Mouse (Mus musculus) ES-CJ7 (cell line): ENCODE measurements around the gene B4galt3.
"Not testable (repeated sequence)": the region's sequence is repeated elsewhere in the genome, so short reads cannot be mapped to it uniquely, and the experiment has no call there.

Source experiments
- DNase-seq: peaks from one replicate; pipeline ENCODE4 v3.0.0; 2011; ENCODE audit warnings: low read depth, low spot score

The B4galt3 gene

DNA sequence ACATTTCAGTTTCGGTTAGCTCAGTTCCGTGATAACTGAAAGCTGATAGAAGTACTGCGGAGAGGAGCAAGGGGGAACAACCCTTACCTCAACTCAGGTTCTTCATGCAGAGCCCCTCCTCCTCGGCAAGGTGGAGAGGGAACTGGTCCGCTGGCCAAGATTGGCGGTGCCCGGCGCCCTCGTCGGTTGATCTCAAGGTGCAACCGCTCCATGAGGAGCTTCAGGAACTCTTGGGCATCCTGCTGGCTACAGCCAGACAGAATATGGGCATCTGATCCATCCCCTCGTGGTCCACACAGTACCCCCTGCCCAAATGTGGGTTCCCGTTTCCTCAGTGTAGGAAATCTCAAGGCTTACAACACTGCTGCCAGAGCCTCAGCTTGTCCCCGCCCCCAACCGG, 14.4 kb downstream of the B4galt3 start:
- no peak for DNase-seq

DNA sequence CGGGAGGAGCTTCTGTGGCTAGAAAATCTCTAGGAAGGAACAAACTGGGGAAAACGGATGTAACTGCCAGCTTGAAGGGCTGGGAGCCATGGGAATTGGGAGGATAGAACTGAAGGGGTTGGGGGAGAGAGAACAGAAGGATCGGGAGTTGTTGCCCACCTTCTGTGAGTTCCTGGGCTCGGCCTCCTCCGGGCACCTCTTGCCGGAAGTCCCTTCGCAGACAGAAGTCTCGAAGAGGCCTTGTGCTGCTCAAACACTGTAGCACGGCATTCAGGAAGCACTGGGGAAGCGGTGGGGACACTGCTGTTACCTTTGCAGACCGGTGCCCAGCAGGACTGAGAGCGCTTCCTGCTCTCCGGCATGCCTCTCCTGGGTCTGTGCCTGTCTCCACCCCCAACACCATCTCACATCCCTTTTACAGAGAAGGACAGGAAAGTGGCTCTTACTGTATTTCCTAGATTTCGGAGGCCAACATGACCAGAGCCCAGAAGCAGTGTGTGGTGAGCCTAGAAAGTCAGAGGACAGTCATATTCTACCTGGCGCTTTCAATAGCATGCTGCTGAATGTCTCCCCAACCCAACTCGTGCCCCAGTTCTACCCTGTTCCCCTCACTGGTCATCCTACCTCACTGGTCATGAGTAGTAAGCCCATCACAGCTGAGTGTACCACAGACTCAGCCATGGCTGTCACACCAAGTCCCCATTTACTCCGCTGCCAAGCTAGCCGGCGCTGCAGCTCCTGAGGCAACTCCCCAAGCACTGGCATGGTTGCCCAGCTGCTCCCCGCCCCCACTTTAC, 15.2 kb downstream of the B4galt3 start:
- no peak for DNase-seq

DNA sequence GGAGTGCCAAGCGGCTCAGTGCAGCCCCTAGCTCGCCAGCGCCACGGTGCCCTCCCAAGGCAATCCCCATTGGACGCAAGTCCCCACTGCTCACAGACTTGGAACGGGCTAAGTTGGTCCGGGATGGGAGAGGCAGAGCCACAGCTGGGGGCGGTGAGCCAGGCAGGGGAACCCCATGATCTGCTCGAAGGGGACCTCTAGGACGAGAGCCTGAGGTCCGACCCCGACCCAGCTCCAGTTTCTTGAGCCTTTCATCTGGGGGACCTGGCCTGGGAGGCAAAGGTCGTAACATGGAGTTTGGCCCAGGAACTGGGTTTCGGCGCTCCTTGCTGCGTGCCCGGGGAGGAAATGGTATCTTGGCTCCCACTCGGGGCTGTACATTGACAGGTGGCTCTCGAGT, 16.4 kb downstream of the B4galt3 start:
- no peak for DNase-seq

DNA sequence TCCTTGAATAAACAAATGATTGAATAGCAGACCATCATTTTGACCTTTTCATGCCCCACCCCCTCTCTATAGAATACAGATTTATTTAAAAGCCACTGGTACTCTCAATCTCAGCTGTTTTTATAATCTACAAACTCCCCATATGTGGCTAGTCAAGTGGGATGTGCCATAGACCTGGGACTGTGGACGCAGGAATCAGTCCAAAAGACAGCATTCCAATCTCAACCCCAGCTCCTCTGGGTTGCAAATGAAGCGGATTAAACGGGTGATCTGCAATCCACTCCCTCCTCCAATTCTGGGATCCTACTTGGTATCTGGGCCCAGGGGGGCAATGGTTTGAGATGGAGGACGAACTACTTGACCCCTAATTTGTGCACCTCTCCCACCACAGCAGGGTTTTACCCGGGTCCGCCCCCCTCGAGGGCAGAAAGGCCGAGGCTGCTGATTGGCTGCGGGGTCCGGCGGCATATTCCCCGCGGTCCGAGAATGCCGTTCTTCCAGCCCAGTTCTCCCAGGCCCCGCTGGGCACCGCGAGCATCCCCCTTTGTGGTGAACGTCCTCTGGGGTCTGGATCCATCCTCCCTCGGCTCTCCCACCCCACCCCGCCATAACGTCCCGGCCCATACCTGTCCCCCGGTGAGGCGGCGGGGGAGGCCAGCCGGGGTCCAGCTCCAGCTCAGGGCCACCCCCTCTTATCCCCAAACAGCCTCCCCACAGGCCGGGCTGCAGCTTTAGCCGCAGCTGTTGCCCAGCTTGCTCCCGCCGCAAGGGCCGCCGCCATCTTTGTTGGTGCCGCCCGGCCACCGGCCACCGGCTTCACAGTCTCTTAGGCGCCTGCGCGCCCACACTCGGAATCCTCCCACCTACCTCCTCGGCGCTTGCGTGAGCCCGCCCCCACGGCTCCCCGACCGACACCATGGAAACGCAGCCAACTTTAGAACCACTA, 17.3 kb downstream of the B4galt3 start, which contains the start of gene Usp21:
Usp21 (minus strand) TSS at position 856 of the 946 bp plus-strand sequence.
- DNase-seq: peak; percentile 95

DNA sequence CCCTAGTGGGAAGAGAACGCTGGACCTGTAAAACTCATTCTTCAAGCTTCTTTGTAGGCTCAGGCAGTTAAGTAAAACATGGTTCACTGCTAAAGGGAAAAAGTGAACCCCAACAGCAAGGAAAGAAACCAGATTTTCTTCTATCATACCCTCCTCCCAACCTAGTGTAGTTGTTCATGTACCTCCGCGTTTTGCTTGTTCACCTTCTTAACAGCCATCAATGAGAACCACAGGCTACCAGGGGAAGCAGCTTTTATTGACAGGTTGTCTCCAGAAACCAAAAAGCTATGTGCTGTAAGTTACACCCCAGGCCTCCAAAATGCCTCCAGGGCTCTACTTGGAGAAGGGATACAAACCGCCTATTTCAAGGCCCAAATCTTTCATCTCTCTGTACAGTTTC, 18.2 kb downstream of the B4galt3 start:
- no peak for DNase-seq

DNA sequence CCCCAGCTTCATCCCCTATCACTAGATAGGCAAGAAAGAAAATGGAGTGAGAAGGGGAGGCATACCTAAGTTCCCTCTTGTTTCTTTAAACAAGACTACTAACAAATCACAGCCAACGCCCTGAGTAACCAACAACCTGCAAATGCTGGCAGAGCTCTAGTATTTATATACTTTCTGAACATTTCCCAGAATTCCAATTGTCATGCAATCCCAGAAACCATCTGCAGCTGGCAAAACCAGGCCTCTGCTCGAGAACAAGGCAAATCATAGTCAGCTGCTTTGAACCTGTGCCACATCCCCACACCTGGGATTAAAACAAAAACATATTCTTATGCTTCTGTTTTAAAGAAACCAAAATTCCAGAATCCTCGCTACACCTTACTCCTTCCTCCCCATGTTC, 23.2 kb downstream of the B4galt3 start:
- no peak for DNase-seq

DNA sequence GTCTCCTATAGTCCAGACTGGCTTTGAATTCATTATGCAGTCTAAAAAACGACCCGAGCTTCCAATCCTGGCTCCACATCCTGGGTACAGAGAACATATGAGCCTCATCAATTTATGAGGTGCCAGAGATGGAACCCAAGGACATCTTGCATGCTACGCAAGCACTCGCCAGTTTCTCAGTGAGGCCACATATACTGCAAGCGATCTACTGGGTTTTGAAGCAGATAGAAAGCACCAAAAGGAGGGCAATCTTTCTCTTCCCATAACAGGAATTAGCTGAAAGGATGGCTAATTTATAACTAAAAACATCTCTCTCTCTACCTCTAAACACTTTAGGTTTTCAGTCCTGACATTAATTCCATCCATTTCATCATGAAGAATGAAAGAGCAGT, 23.8 kb downstream of the B4galt3 start:
- no peak for DNase-seq

DNA sequence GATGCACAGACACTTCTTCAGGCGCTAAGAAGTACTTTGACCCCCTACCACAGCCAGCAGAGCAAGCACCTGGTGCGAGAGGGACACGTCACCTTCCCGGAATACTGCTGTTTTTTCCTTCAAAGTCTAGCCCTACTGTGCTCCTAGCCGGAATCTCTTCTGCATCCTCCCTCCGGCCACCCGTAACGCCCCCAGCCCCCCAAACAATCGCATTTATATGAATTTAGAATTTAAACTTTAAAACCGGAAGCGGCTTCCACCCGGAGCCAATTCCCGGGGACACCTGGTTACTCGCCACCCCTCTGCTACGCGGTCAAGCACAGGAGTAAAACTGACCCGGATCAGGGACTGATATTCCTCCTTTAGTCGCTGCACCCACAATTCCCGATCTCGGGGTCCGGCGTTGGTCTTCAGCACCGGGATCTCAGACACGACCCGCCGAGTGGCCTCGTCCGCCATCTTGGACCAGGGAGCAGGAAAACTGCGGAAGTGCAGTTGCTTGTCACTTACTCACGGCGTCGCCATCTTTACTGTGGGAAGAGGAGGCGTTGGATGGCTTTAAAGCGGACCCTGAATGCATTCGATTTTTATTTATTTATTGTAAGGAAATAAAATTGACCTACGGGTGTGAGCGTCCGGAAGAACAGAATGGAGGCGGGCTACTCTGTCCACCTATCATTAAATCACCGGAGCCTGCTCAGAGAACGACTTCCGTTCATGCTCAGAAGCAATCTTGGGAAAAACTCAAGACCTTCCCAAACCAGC, 24.4 kb downstream of the B4galt3 start, which contains the start of gene Ufc1:
Ufc1 (minus strand) TSS at position 727 of the 765 bp plus-strand sequence.
- DNase-seq: peak; percentile 92

DNA sequence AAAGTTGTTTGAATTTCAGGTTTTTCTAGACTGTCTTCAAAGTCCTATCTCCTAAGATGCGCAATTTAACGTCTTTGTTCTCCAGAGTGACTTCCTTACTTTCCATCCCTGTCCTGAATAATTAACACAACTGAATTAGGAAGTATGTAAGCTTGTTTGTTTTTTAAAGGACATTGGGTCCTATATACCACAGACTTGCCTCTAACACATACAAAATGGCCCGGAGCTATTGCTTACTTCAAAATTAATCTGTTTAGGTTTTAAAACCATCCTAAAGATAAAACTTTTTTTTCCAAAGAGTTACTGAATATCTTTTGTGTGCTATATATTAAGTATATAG, 24.9 kb downstream of the B4galt3 start:
- DNase-seq: no peak

DNA sequence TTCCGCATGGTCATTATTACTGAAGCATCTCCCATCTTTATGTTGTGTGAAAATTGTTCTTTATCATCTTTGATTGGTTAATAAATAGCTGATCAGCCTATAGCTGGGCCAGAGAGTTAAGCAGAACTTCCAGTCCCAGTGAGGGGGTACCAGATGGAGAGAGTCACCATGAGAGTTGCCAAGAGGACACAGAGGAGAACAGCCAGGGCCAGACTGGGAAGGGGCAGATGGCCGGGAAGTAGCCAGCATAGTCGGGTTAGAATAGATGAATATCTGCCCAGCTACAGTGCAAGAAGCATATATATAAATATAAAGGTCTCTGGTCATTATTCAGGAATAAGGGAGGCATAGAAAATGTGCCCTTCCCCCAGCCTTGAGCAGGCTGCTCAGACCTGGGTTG, 28.1 kb downstream of the B4galt3 start:
- DNase-seq: no peak

DNA sequence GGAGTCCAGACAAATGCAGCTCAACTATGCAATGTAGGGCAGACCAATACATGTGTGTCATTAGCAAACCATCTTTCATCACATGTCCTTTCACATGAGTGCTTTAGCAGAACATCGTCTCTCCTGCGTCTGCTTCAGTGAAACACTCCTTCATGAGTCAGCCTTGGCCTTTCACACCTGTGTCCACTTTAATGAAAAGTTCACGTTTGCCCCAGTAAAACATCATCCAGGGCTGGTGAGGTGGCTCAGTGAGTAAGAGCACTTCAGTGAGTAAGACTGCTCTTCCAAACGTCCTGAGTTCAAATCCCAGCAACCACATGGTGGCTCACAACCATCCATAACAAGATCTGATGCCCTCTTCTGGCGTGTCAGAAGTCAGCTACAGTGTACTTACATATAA, 36.0 kb downstream of the B4galt3 start:
- not testable (repeated sequence) for DNase-seq

DNA sequence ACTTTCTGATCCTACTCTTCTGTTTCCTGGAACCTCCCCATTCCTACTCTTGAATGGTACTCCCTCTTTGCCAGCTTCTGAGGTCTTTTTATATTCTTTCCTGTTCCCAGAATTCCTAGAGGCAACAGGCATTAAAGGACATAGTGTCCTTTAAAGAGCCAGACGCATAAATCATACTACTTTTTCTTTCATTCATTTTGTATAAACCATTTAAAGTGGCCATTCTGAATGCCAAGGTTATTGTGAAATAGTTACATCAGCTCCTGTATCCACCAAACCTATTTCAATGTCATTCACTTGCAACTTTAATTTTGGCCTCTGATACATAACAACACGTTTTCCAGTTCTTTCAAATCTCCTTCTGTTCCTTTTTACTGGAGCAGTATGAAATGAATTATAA, 39.2 kb downstream of the B4galt3 start:
- no peak for DNase-seq

DNA sequence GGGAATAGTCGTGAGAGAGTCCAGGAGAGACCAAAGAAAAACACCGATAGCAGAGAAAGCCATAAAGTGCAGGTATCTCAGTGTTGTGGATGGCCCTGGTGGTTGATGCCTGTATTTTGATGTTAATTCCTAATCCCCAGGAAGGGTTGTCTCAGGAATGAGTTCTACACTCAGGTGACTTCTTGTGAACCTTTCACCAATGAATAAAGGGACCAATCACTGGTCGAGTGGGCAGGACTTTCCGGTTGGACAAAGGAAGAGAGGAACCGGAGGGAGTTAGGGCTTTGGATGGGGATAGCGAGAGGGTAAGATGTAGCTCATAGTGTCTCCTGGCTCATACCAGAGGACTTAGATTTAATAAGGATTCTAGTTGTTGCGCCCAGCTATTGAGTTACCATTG, 49.6 kb downstream of the B4galt3 start:
- peak; percentile 96 for DNase-seq

DNA sequence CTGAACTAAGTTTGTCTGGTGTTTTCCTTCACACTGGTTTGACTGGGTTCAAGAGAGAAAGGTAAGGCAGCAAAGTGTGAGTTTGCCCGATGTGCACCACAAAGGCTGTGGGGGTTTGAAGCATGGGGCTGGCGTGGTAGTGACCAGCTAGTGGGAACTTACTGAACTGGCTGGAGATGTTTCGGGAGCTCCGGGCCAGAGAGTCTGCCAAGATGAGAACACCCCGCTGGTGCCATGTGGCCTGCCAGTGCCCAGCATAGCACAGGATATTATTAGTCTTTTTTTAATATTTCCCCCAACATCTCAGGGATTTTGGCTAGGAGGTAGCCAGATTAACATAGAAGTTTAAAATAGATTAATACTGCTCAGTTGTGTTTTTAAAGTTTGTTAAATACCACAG, 50.0 kb downstream of the B4galt3 start:
- no peak for DNase-seq

DNA sequence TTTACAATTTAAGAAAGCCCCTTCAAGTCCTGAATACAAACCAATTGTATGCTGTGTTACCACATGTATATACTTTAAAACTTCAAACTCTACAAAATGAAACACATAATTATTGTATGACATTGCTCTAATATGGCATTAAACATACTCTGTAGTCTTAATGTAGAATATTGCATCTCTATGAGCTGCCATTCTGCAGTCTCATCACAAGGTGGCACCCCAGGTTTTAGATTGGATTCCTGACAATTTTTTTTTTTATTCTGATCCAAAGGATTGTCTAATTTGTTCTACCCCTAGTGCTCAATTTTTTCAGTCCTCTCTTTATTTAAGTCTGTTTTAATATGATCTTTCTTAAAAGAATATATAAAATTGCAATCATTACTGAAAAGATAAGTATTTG, 51.3 kb downstream of the B4galt3 start:
- DNase-seq: peak; percentile 46

DNA sequence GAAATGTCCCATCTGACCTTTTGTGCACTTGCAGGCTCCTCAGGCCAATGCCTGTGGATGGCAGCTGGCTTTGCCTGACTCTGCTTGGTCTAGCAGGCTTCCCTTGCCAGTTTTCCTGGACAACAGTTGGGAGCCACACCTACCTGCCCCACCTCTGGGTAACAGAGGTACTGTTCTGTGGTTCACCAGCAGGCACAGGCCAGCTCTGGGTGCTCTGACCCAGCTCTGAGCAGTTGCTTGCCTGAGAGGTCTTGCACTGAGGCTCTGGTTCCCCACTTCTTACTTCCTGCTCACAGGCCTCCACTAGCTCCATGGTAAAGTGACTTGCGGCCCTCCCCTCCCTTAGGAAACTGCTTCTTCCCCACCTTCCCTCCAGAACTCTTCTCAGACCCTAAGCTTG, 51.9 kb downstream of the B4galt3 start:
- DNase-seq: peak; percentile 74

DNA sequence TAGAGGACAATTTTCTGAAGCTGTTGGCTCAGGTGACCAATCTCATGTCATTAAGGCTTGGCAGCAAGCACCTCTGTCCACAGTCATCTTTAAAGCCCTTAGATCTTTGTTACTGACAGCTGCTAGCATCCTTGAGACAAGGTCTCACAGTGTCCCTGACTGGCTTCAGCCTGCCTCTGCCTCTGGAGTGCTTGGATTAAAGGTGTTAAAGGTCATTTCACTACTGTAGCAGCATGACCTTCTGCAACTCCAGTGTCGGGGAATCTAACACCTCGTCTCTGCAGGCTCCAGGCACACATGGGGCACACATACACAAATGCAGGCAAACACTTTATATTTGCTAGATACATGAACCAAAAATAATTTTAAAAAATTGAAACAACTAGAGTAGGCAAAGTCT, 55.4 kb downstream of the B4galt3 start:
- DNase-seq: peak; percentile 59
